Mouse (Mus musculus): ENCODE results near the gene Tmem59.

DNA sequence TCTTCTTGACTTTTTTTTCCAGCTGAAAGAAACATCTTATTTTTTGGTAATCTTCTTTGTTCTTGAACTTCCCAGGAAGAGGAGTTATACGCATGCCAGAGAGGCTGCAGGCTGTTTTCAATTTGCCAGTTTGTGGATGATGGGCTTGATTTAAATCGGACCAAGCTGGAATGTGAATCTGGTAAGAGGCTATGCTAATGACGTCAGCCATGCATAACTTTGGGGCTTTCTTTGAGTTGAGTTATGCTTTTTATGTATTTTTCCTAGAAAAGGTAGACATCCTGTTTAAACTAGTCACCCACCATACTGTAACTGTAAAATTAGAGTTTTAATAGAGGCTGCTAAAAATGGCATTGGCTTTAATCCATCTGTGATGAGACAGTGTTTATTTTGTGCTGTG, 7.5 kb downstream of the Tmem59 start:
- TF ChIP-seq SRF (IDR thresholded peaks at IDR 0.05; ENCODE audit: control insufficient read depth, insufficient read length, low read depth): no peak
- no peak for TF ChIP-seq POLR2A (IDR thresholded peaks at IDR 0.05; ENCODE audit: insufficient read length, low read depth)

Measured in myocyte (in vitro differentiated cells).